ENCODE assay signal across 8 mouse cellular contexts in genomic region chr1:133226928-133227327, GRCm38 (mm10).
A peak's percentile ranks its signal among the peaks of the same experiment; 100 is the strongest.
DNase-seq lines count a peak whose midpoint lies in the region; ATAC-seq lines count a peak whose summit lies in the region.

No protein-coding gene starts in this region.

- intact Hi-C loops in heart, postnatal 10 days (cut with DNase I): loop anchor here (1.0 to 2.0 kb wide), 2 partner anchors 28 to 79 kb away; no protein-coding TSS in a partner anchor

- no peaks in the 10 kb centered on the region for H3K27me3 ChIP-seq in forebrain, embryonic 16.5 days (replicated peaks; ENCODE audit: control insufficient read depth, insufficient read depth, low read length)
- no peaks in the 10 kb centered on the region for H3K27me3 ChIP-seq in stomach, embryonic 15.5 days (replicated peaks)

- no peaks in the 10 kb centered on the region for H3K36me3 ChIP-seq in forebrain, embryonic 16.5 days (ENCODE audit: control insufficient read depth, insufficient read depth)
- no peaks in the 10 kb centered on the region for H3K36me3 ChIP-seq in stomach, embryonic 15.5 days

- no peak overlapping the region for H3K9ac ChIP-seq in forebrain, embryonic 16.5 days (replicated peaks; ENCODE audit: low read depth, low read length)
- H3K9ac ChIP-seq in stomach, embryonic 15.5 days: no peak overlapping the region

- H3K9me3 ChIP-seq in forebrain, embryonic 16.5 days (ENCODE audit: control insufficient read depth, low read length): no peaks in the 10 kb centered on the region
- H3K9me3 ChIP-seq in stomach, embryonic 15.5 days: no peaks in the 10 kb centered on the region

- peak overlapping the region; percentile 12; the same call in 1 of the 2 replicates for H3K4me2 ChIP-seq in forebrain, embryonic 16.5 days (ENCODE audit: low read length)
- peak overlapping the region; percentile 17; the same call in 1 of the 2 replicates for H3K4me2 ChIP-seq in stomach, embryonic 15.5 days

- peak; percentile 77 for ATAC-seq in forebrain, embryonic 16.5 days
- ATAC-seq in stomach, embryonic 15.5 days (ENCODE audit: insufficient read depth, low FRiP score, low read depth): peak; percentile 67

- H3K27ac ChIP-seq in forebrain, embryonic 16.5 days (ENCODE audit: low read length): peak overlapping the region; percentile 30; the same call in 1 of the 2 replicates
- H3K27ac ChIP-seq in stomach, embryonic 15.5 days: peak overlapping the region; percentile 72

- DNase-seq in urinary bladder, postnatal 14 days (ENCODE audit: low spot score): peak; percentile 82
- no peak for DNase-seq in urinary bladder, adult 2 months (ENCODE audit: low spot score)
- DNase-seq in heart, postnatal 10 days: peak; percentile 89 to 93
- peak; percentile 50 to 72 for DNase-seq in layer of hippocampus, adult 8-10 months (ENCODE audit: low spot score in 2 of 2)
- peak; percentile 61 to 73 for DNase-seq in lung, postnatal 4 days
- no peak for DNase-seq in thymus, postnatal 4 days

- peaks cover 40% of the 10 kb centered on the region for H3K4me1 ChIP-seq in forebrain, embryonic 16.5 days (replicated peaks; ENCODE audit: control insufficient read depth, insufficient read depth, low read length)
- H3K4me1 ChIP-seq in stomach, embryonic 15.5 days: peaks cover 30% of the 10 kb centered on the region

- WGBS in forebrain, embryonic 16.5 days: 1% methylated on average over 9 of the region's 9 CpGs
- 35% methylated on average over 9 of the region's 9 CpGs for WGBS in stomach, embryonic 15.5 days

- no peak overlapping the region for H3K4me3 ChIP-seq in forebrain, embryonic 16.5 days (replicated peaks; ENCODE audit: low read length)
- no peak overlapping the region for H3K4me3 ChIP-seq in stomach, embryonic 15.5 days (replicated peaks)

Comparison
In these comparisons a context has a peak if more than half of its experiments do, and no peak if none do; other contexts are left out.
1. DNase-seq: peak in urinary bladder, postnatal 14 days (single experiment), heart, postnatal 10 days (2 of 2), layer of hippocampus, adult 8-10 months (2 of 2) and lung, postnatal 4 days (2 of 2); none in urinary bladder, adult 2 months (single experiment) and thymus, postnatal 4 days (single experiment).